Mouse (Mus musculus): ENCODE results near the gene Morn4.

Gene Morn4

DNA sequence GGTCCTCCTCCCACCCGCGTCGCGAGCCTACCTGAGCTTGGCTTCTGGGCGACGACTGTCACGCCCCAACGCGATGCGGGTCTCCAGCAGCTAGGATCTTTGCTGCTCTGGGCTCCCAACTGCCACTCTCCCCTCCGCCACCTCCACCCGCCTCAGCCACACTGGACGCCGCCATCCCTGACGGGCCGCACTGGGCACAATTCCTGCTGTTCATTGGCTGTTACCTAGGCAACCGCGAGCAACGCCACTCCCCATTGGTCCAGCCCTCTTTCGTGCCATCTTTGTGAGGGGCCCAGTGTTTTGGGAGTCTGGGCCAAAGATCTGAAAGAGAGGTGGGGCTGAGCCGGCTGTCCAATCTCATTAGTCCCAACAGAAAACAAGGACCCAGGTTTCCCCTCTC lies at the start of gene Morn4:
Gene Morn4, minus strand, starts transcription at position 192 of the 400 bp plus-strand sequence.
- DNase-seq: peak; percentile 98

DNA sequence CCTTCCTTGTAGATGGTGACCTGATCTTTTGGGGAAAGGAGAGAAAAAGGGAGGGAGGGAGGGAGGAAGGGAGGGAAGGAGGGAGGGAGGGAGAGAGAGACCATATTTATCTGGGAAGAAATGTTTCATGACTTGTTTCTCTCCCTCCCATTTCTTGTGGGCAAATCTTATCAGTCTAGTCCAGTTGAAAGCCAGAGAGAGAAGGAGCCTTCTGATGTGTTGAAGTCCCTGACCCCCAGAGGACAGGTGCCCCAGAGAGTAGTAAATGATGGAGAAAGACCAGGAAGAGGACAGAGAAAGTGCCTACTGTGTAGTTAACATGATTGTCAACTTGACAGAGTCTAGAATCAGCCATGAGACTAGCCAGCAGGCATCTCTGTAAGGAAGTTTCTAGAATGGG lies 48.9 kb upstream of the Morn4 start:
- no peak for DNase-seq

DNA sequence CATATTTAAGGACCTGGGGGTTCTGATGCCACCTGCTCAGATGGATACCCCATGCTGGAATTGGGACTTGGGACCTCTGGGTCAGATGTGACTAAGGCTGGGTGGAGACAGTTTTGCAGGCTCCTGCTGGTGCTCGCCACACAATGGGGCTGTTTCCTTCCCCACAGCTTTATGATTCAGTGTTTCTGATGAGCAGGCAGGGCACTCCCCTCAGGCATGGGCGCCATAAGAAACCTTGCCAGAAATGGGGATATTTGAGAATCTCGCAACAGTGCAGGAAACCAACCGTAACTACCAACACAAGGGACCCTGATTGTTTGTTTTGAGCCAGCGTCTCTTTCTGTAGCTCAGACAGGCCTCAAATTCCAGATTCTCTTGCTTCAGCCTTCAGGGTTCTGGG lies 44.9 kb upstream of the Morn4 start:
- peak; percentile 95 for DNase-seq

DNA sequence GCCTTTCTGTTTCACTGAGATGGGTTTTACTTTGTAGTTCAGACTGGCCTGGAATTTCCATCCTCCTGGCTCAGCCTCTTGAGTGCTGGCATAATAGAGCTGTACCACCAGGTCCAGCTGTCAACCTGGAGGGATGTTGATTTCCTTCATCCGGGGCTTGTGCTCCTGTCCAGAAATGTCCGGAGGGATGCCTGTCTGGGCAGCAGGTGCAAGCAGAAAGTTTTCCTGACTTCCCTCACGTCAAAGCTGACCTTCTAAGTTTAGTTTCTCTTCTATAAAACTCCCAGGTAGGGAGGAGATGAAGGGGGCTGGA lies 44.1 kb upstream of the Morn4 start:
- peak; percentile 92 for DNase-seq

DNA sequence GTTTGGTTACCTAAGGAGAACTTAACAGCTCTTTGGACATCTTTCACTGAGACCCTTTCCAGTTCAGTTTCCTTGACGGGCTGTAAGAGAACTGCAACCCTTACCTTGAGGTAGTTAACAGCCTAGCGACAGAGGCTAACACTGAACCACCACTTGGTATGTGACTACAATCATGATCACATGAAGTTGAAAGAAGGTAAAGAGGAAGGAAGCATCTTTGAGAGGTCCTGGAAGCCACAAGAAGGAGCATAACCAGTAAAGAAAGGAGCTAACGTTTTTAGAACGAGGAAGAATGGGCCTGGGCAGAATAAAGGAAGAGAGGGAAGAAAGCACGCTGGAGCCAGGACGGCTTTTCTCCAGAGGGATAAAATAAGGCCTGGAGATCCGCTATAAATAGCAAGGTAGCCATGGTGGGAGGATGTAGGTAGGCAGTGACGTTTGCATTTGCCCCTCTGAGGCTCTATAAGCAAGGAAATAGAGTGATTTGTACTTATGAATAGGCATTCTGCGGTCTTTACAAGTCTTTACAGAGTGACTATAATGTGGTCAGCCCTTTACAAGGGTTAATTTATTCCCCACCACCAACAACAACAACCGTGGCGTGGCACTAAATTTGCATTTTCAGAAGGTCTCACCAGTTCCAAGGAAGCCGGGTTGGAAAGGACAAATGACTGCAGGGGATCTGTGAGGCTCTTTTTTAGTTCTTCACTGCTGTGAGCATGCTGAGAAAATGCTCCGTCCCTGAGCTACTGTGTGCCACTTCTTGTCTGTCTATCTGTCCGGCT lies 43.5 kb upstream of the Morn4 start:
- no peak for DNase-seq

DNA sequence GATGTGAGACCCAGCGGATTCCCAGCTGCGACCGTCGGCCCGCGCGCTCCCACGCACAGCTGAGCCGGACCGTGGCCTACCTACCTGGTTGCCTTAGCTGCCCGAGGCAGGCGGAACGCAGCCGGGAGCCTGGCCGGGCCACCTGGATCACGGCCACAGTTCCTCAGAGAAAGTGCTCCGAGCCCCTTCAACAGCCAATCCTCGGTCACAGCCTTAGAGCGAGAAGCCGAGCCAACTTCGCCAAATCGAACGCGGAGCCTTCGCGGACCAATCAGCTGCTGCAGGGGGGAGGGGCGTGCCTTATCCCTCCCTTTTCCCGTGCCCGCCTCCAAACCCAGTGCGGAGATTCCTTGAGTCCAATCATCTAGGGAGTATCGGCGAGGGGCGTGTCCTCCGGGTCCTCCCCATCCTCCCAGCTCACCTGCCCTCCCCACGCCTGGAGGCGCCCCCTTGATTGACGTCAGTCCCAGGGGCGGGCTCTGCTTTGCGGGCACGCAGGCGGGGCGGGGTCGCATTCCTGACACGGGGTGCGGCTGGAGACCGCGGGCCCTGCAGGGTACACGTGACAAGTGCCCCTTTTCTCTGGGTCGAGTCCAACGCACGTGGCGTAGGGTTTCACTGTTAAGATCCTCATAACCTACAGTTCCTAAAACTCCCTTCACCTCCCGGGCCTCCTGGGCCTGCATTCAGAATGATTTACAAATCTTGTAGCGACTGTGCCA lies 42.8 kb upstream of the Morn4 start, which contains the start of gene Avpi1:
Gene Avpi1, minus strand, starts transcription at position 273 of the 722 bp plus-strand sequence.
- peak; percentile 100 for DNase-seq

DNA sequence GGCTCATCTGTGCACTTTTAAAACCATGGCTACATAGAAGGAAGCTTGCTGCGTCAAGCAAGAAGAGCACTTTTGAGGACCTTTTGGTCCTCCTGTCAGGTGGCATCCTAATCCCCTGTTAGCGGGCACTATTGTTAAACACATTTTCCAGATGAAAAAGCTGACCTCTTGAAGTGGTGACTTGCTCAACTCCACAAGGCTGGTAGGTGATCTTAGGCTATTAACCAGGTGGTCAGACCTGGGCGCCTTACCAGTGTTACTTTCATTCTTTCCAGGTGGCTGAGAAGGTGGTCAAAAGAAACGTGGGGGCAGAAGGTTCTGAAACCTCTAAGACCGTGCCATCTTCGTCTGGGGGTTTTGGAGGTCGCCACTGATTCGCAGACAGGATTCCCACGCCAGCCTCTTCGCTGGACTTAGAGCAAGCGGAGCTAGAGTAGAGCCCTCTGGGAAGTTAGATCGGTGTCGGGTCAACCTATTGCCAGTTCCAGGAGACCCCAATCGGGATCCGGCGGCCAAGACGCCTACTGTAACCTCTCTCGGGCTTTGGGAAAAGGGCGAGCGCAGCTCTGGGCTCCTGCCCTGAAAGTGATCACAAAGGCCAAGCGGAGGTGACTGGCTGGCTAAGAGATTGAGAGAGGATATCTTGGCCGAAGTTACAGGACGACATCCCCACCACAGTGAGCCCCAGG lies 42.0 kb upstream of the Morn4 start:
- no peak for DNase-seq

DNA sequence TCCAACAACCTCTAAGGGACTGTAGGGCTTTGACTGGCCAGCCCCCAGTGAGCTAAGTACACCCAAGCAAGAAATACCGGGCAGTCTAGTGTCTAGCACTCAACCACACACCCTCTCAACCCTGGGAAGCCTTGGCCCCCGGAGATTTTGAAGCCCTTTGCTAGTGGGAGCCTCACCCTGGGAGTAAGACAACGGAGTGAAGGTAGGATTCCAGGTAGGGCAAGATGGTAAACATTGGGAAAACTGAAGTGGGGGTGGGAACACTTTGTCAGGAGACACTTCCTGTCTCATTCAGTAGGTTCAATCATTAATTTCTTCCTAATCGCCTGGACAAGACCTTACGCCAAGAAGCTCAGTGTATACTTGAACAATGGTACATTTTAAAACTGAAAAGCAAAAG lies 40.9 kb upstream of the Morn4 start:
- DNase-seq: peak; percentile 89

DNA sequence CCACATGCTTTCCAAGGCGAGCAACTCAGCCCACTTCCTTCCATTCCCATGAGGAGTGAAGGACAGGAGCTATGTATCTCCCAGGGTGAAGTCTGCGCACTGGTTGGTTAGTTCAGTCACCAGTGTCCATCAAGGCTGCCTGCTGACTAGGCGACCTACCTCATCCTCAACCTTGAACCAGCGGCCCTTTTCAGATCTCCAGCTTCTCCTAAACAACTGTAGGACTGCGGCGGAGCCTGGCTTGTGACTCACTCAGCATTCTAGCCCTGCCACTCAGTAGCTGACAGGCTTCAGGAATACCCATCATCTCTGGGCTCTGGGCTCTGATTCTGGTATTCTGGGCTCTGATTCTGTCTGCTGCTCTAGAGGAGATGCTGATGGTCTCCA lies 40.1 kb upstream of the Morn4 start:
- DNase-seq: peak; percentile 85

DNA sequence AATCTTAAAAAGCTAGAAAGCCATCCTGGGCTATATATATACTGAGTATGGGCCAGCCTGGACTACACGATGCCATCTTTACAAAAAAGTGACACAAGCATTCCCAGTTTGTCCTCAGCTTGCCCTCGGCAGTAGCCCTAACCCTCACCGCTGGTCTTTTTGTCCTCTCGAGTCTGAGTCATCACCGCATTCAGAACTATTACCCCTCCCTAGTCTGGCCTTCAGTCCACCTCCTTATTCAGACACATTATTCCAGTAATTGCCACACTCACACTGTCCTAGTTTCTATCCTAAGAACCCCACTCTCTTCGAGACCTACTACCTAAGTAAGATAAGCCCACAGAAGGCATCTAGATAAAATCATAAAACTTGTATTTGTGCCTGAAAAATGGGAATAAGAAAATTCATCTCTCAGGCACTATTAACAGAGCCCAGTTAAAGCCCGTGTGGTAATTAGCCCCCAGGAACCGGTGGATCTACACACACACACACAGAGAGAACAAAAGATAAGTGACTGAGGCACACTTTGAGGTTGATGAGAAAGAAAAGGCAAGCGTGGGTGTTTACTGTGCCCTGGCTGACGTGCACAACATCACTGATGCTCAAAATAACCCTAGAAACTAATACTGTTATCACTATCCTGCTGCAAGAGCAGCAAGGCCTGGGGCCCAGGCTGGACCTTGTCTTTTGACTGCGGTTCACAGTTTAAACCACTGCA lies 39.5 kb upstream of the Morn4 start:
- no peak for DNase-seq

DNA sequence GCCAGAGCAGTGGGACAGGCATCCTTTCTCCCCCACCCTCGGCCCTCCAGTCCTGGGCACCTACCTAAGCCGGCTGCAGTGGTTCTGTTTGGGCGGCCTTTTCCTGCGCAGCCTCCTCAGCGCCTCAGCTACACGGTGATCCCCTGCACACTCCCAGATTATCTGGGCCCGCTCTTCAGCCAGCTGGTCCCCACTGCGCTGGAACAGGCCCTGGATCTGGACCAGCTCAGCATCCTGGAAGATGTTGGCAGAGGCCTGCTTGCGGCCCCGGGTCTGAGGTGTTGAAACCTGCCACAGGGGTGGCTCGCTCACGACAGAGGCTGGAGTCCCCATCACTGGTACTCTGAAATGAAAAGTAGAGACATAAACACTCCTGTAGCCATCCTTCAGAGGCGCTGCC lies 38.5 kb upstream of the Morn4 start:
- DNase-seq: no peak

DNA sequence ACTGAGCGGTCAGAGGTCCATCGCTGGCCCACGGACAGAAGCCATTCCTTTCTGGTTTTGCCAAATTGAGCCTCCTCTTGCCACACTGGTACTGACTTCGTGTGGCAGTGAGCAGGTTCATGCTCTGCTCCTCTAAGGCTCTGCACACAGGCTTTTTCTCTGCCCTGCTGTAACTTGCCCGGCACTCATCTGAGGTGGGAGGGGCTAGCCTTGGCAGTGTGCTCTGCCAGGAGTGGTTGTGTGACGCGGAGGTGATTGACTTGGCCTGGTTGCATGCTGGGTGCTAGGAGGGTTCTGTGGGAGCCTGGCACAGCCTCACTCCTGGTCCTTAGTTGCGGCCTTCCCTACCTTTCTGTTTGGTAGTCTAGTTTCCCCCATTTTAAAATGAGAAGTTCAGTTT lies 34.3 kb upstream of the Morn4 start:
- DNase-seq: no peak

DNA sequence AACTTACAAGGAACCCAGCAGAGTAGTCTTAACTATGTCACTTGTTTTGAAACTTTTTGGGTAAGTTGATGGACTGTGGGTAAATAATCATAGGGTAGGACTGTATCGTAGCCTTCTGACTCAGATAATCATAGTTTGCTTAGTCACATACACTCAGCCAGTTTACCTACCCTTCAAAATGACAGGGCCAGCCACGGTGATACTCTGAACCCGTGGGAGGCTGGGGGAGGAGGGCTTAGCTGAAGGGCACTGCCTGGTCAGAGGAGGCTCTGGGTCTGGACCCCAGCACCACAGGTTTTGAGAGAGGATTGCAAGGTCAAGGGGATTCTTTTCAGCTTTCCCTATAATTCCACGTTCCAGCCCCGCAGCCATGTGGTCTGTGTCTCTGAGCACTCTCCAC lies 32.4 kb upstream of the Morn4 start:
- no peak for DNase-seq

DNA sequence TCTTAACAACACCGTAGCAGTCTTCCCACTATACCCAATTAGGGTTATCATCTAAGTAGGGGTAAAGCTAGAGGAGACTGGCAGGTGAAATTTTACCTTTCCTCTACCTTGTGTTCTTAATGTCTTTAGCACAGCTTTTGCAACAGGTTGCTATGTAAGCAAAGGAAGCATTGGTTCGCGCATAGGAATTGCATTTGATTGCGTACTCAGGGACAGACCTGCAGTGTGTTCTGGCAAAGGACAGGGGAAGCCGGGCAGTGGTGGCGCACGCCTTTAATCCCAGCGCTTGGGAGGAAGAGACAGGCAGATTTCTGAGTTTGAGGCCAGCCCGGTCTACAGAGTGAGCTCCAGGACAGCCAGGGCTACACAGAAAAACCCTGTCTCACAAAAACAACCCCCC lies 32.0 kb upstream of the Morn4 start:
- no peak for DNase-seq

DNA sequence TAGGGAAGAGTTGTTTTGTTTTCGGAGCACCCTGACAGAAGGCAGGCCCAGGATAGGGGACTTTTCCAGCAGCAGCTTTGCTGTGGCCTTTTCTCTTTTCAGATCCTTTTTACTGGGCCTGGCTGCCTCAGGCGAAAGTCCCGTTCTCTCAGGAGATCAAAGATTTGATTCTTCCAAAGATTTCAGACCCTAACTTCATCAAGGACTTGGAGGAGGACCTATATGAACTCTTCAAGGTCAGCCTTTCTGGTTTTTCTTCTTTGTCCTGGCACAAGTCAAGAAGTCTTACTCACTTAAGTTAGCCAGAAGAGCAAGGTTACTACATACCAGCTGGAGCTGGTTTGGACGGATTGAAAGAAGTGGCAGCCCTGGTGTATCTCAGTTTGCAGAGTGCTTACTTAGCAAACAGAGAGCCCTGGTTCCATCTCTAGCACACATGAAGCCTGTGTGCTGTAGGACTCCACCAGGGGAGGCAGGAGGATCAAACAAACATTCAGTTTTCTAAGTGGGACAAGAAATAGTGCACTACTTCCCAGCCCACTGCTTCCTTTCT lies 29.7 kb upstream of the Morn4 start:
- DNase-seq: no peak

DNA sequence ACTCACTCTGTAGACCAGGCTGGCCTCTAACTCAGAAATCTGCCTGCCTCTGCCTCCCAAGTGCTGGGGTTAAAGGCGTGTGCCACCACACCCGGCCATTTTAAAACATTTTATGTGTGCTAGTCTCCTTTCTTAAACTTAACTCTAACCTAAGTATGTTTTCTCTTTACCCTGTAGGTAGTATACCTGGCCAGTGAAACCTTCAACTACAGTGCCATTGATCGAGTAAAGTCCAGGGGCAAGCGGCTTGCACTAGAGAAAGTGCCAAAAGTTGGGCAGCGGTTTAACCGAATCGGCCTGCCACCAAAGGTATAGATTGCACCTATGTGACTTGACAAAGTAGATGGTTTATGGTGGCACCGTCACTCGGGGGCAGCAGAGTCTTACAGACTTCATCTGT lies 18.5 kb upstream of the Morn4 start:
- DNase-seq: peak; percentile 68

DNA sequence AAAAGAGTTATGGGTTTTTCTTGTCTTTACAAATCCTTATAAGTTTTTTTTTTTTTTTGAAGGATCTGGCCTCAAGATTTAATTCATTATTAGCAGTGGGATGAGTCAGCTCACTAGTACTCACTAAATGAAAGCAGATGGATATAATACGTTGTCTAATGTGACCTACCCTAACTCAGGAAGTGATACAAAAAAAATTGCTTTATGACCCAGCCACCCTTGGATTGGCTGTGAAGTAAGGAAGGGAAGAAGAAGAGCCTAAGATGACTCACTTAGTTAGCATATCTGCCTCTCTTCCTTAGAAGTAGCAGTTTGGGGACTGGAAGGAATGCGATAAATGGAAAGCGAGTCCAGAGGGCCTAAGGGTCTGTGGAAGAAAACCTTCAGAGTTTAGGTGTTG lies 13.2 kb upstream of the Morn4 start:
- DNase-seq: no peak

DNA sequence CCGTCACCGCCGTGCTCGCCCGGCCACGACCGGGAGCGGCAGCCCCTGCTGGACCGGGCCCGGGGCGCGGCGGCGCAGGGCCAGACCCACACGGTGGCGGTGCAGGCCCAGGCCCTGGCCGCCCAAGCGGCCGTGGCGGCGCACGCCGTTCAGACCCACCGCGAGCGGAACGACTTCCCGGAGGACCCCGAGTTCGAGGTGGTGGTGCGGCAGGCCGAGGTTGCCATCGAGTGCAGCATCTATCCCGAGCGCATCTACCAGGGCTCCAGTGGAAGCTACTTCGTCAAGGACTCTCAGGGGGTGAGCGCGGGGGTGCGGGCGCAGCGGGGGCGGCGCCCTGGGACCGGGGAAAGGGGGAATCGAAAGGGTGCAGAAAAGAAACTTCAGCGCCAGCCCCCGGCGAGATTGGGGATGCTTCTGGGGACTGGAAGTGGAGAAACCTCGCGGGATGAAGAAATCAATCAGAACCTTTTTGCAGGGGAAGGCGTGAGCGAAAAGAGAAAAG lies 4.5 kb upstream of the Morn4 start:
- DNase-seq: no peak

DNA sequence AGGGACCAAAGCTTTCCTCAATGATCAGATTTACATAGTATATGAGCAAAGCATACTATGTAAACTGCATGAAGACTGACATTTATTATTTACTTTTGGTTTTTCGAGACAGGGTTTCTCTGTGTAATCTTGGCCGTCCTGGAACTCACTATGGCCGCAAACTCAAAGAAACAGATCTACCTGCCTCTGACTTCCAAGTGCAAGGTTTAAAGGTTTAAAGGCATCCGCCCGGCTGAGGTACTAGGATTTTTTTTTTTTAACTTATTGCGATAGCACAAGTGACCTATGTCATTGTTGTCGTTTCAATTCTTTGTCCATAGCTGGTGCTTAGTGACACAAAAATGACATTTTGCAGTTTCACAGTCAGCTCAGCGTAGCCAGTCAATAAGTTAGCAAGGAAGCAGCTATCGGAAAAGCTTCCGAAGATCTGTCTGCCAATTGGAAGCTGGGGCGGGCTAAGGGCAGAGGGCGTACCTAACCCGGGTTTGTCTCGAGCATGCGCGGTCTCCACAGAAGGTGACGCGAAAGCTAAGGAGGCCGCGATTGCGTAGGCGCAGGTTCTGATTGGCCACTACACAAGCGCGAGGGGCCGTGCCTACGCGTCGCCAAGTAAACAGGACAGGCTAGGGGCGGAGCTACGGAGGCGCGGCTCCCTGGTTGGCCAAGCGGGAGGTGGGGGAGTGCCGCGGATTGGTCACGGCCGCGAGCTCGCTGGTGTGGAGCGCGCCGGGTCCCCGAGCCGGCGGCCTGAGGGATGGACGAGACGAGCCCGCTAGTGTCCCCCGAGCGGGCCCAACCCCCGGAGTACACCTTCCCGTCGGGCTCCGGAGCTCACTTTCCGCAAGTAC lies 3.8 kb upstream of the Morn4 start, which contains the start of gene Pi4k2a:
Gene Pi4k2a, plus strand, starts transcription at position 723 of the 848 bp plus-strand sequence.
- peak; percentile 100 for DNase-seq

DNA sequence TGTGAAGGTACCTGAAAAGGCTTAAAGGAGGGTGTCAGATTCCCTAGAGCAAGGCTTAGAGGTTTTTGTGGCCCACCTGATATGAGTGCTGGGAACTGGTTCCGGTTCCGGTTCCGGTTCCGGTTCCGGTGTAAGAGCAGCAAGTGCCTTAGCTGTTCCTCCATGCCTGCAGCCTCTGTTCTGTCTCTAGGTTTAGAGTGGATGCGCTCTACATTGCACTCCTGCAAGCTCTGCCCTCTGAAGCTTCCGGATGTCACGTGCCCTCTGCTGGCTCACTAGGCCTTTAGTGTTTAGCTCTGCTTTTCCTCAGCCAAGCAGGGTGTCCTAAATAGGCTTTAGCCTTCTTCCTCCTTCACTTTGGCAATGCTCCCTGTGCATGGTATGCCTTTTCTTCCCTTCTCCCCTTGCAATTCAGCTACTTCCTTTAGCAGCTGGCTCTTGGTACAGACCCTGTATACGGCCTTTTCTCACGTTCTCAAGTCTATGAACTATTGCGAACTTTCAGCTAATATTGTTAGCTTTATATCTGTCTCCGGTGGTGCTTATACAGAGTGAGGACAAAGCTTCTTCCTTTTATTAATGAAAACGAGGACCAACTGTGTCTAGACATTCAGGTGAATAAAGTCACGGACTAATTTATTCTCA lies 3.1 kb upstream of the Morn4 start:
- peak; percentile 98 for DNase-seq

DNA sequence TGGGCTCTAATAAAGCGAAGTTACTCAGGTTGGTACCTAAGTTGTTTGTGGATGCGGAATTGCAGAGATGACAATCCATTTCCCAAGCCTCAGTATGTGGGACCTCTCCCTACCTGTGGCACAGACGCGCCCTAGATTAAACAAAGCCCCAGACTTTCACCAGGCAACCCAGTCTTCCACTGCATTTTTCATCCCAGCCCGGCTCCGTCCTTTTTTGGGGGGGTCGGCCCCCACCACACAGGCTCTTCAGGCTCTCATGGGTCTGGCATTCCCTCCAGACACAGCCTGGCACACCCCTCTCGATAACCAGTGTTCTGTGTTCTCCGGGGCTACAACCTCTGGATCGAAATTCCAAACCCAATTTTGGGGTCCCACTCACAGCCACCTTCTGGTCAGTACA lies 467 bp downstream of the Morn4 start:
- DNase-seq: no peak

Measured in heart, adult 11 months (tissue).